Mouse (Mus musculus) CH12.LX (cell line): Measurements from ENCODE around the gene Ip6k1. TPM values are rescaled to one million over a fixed set of nuclear protein-coding genes. Genes with fewer than 3 reads are reported as not detected.
A peak's percentile ranks its signal among the peaks of the same experiment; 100 is the strongest.

Experiments used
- DNase-seq: peaks from one replicate; pipeline ENCODE4 v3.0.0-alpha.2; 2013; ENCODE audit errors: extremely low read depth
- H3K27ac ChIP-seq: 2 replicates; pipeline ENCODE4 v1.5.1; 2012; ENCODE audit warnings: low read depth, mild to moderate bottlenecking, control low read depth, moderate library complexity; ENCODE audit not compliant: insufficient read depth
- H3K27me3 ChIP-seq: replicated peaks from 2 replicates; pipeline ENCODE3; 2012; ENCODE audit warnings: inconsistent platforms
- H3K36me3 ChIP-seq, 2 experiments: replicated peaks in 1 of 2; 2 replicates each; pipeline versions ENCODE3 to v1.6.1; 2012; ENCODE audit warnings: inconsistent platforms in 1 of 2, low read length in 1 of 2, mild to moderate bottlenecking in 1 of 2, mixed read lengths in 1 of 2, moderate library complexity in 1 of 2; ENCODE audit not compliant: control insufficient read depth in 1 of 2, insufficient read depth in 1 of 2
- H3K4me1 ChIP-seq, 2 experiments: 2 replicates each; pipeline ENCODE4 v1.6.1; 2012; ENCODE audit warnings: inconsistent platforms in 1 of 2, moderate library complexity in 1 of 2; ENCODE audit not compliant: insufficient read depth in 2 of 2, control insufficient read depth in 1 of 2
- H3K4me2 ChIP-seq: 2 replicates; pipeline ENCODE4 v1.6.1; 2012; ENCODE audit warnings: low read depth, mild to moderate bottlenecking, control low read depth; ENCODE audit not compliant: poor library complexity, insufficient read depth, severe bottlenecking
- H3K4me3 ChIP-seq, 3 experiments: fragments of 150-350 bp in 1 of 3; sonication (generic) in 1 of 3; replicated peaks in 1 of 3; 2 replicates each; pipeline versions ENCODE3 to v1.5.1; 2011 to 2012; ENCODE audit warnings: low read depth in 2 of 3, low read length in 2 of 3, mild to moderate bottlenecking in 2 of 3, moderate library complexity in 2 of 3, control low read depth in 1 of 3, improper control_type of control experiment in 1 of 3, inconsistent platforms in 1 of 3, mixed read lengths in 1 of 3; ENCODE audit not compliant: poor library complexity in 1 of 3
- H3K79me2 ChIP-seq: replicated peaks from 2 replicates; pipeline ENCODE4 v1.6.1; 2012; ENCODE audit warnings: mild to moderate bottlenecking, moderate library complexity; ENCODE audit not compliant: control insufficient read depth, poor library complexity, insufficient read depth, severe bottlenecking; ENCODE audit errors: extremely low read depth
- H3K9ac ChIP-seq: 2 replicates; pipeline ENCODE4 v1.6.1; 2012; ENCODE audit warnings: low read depth, mild to moderate bottlenecking, control low read depth, moderate library complexity; ENCODE audit not compliant: insufficient read depth
- H3K9me3 ChIP-seq: replicated peaks from 2 replicates; pipeline ENCODE3; 2012; ENCODE audit warnings: low read length, inconsistent platforms, mixed read lengths
- BHLHE40 ChIP-seq: IDR thresholded peaks from 2 replicates; pipeline ENCODE4 v1.6.1; 2011; ENCODE audit warnings: mild to moderate bottlenecking, low read depth, low read length, improper control_type of control experiment
- CHD1 ChIP-seq: IDR thresholded peaks from 2 replicates; pipeline ENCODE4 v1.6.1; 2012; ENCODE audit warnings: low read depth, low read length, improper control_type of control experiment, inconsistent platforms
- ELF1 ChIP-seq: IDR thresholded peaks from 2 replicates; pipeline ENCODE4 v1.6.1; 2014; ENCODE audit warnings: low read depth, mild to moderate bottlenecking, inconsistent platforms, low read length, improper control_type of control experiment
- MAFK ChIP-seq: IDR thresholded peaks from 2 replicates; pipeline ENCODE4 v1.6.1; 2011; ENCODE audit warnings: low read length, improper control_type of control experiment; ENCODE audit not compliant: insufficient replicate concordance
- MAX ChIP-seq: IDR thresholded peaks from 2 replicates; pipeline ENCODE4 v1.6.1; 2011; ENCODE audit warnings: low read length, improper control_type of control experiment
- MAZ ChIP-seq: IDR thresholded peaks from 2 replicates; pipeline ENCODE4 v1.6.1; 2012; ENCODE audit warnings: low read depth, mild to moderate bottlenecking, inconsistent platforms, low read length, improper control_type of control experiment, moderate library complexity
- MEF2A ChIP-seq: IDR thresholded peaks from 2 replicates; pipeline ENCODE4 v1.6.1; 2014; ENCODE audit warnings: low read depth, mild to moderate bottlenecking, inconsistent platforms, low read length, improper control_type of control experiment, borderline replicate concordance
- MYC ChIP-seq: IDR thresholded peaks from 2 replicates; pipeline ENCODE4 v1.6.1; 2011; ENCODE audit warnings: low read depth, mild to moderate bottlenecking, improper control_type of control experiment, low read length
- POLR2A ChIP-seq: IDR thresholded peaks from 2 replicates; pipeline ENCODE4 v1.6.1; 2011; ENCODE audit warnings: low read depth, mild to moderate bottlenecking, improper control_type of control experiment, low read length
- POLR2AphosphoS2 ChIP-seq: IDR thresholded peaks from 2 replicates; pipeline ENCODE4 v1.6.1; 2011; ENCODE audit warnings: low read depth, low read length, improper control_type of control experiment
- SMC3 ChIP-seq: IDR thresholded peaks from 2 replicates; pipeline ENCODE4 v1.6.1; 2011; ENCODE audit warnings: low read depth, low read length, improper control_type of control experiment
- UBTF ChIP-seq: IDR thresholded peaks from 2 replicates; pipeline ENCODE4 v1.6.1; 2012; ENCODE audit warnings: low read depth, mild to moderate bottlenecking, inconsistent platforms, low read length, improper control_type of control experiment, moderate library complexity
- USF1 ChIP-seq: IDR thresholded peaks from 2 replicates; pipeline ENCODE4 v1.6.1; 2014; ENCODE audit warnings: low read depth, mild to moderate bottlenecking, inconsistent platforms, low read length, improper control_type of control experiment
- ZC3H11A ChIP-seq: IDR thresholded peaks from 2 replicates; pipeline ENCODE4 v1.6.1; 2012; ENCODE audit warnings: low read depth, mild to moderate bottlenecking, inconsistent platforms, low read length, improper control_type of control experiment
- ZMIZ1 ChIP-seq: IDR thresholded peaks from 2 replicates; pipeline ENCODE4 v1.6.1; 2012; ENCODE audit warnings: low read depth, mild to moderate bottlenecking, inconsistent platforms, low read length, improper control_type of control experiment
- ZNF384 ChIP-seq: IDR thresholded peaks from 2 replicates; pipeline ENCODE4 v1.6.1; 2012; ENCODE audit warnings: low read depth, low read length, improper control_type of control experiment, inconsistent platforms
- dilution Hi-C: fragments of 300-500 bp; cut with MboI; formaldehyde crosslinking; loops from 2 replicates; pipeline ENCODE4 v1.14.3; 2020; ENCODE audit warnings: low sequenced_read_pairs; ENCODE audit not compliant: extremely low pct_unique_long_range_greater_than_20kb, extremely low pct_ligation_motif_present
- in situ Hi-C: fragments of 300-500 bp; cut with MboI; formaldehyde crosslinking; loops from 3 replicates; pipeline ENCODE4 v1.14.3; 2019; ENCODE audit warnings: low sequenced_read_pairs, low pct_ligation_motif_present, low pct_unique_long_range_greater_than_20kb, mixed read lengths
- polyA plus RNA-seq: library from polyadenylated mRNA; unstranded; fragments of >175 nt; gene quantifications from 2 replicates; pipeline ENCODE4 v1.2.1, GENCODE M21; 2012; ENCODE audit warnings: low read depth; ENCODE audit not compliant: insufficient read length
- total RNA-seq, 2 experiments: library from RNA; depleted of rRNA; stranded (reverse); fragments of 300-350 nt in 1 of 2; fragments of >200 nt in 1 of 2; gene quantifications; 2 replicates each; pipeline ENCODE4 v1.2.3; 2012 to 2014

Ip6k1 gene
- total and polyA plus RNA-seq, 3 experiments: 26.0 to 40.7 (median 27.1) TPM

GRCm38 (mm10) chr9:108051184-108051930 is 49.1 kb downstream of the Ip6k1 start:
- TF ChIP-seq SMC3 (no peak), POLR2A (peak; percentile 17; the same call in 1 of the 2 replicates)
- TF ChIP-seq, all 38 proteins: peak for 1

GRCm38 (mm10) chr9:108051931-108052220 is 49.6 kb downstream of the Ip6k1 start:
- H3K36me3 ChIP-seq: peaks cover 60 to 78% of the 10 kb centered on the region in 2 experiments
- no peaks in the 10 kb centered on the region for H3K79me2 ChIP-seq
- dilution Hi-C loops (no loop called here), in situ Hi-C loops (no loop called here)
- H3K9ac ChIP-seq: no peak overlapping the region
- no peak overlapping the region for H3K4me2 ChIP-seq
- no peak for TF ChIP-seq ZMIZ1
- no peak for TF ChIP-seq ZNF384
- no peak for TF ChIP-seq ZC3H11A
- no peak for TF ChIP-seq MYC
- TF ChIP-seq MAX: no peak
- no peak for TF ChIP-seq CHD1
- TF ChIP-seq BHLHE40: no peak
- TF ChIP-seq MAZ: no peak
- no peak for TF ChIP-seq MAFK
- TF ChIP-seq USF1: no peak
- no peak for TF ChIP-seq MEF2A
- no peak for TF ChIP-seq POLR2AphosphoS2
- no peak for TF ChIP-seq UBTF
- TF ChIP-seq ELF1: no peak
- peaks cover 2 to 31% of the 10 kb centered on the region in 2 experiments; a peak in 2 of 4 replicates for H3K4me1 ChIP-seq
- H3K9me3 ChIP-seq: no peaks in the 10 kb centered on the region
- no peak overlapping the region for H3K27ac ChIP-seq
- DNase-seq: no peak
- no peaks in the 10 kb centered on the region for H3K27me3 ChIP-seq
- no peak overlapping the region for H3K4me3 ChIP-seq

More at GRCm38 (mm10) chr9:108051184-108051930, 49.1 kb downstream of the Ip6k1 start:
- Histone ChIP-seq H3K4me2 (no peak overlapping the region), H3K36me3 (peaks cover 58 to 78% of the 10 kb centered on the region in 2 experiments), H3K9me3 (no peaks in the 10 kb centered on the region), H3K79me2 (no peaks in the 10 kb centered on the region), H3K9ac (no peak overlapping the region), H3K4me1 (peaks cover 2 to 31% of the 10 kb centered on the region in 2 experiments; a peak in 2 of 4 replicates), H3K4me3 (no peak overlapping the region), H3K27me3 (no peaks in the 10 kb centered on the region), H3K27ac (no peak overlapping the region)
- no peak for DNase-seq
- in situ Hi-C loops (no loop called here), dilution Hi-C loops (no loop called here)
